Mouse (Mus musculus) kidney, adult 11 months (tissue): Measurements from ENCODE around the gene 4930556J24Rik.
"Not testable (repeated sequence)": the region's sequence is repeated elsewhere in the genome, so short reads cannot be mapped to it uniquely, and the experiment has no call there.

Experiments
- DNase-seq: peaks from one replicate; pipeline ENCODE4 v3.0.0; 2022

4930556J24Rik gene

GRCm38 (mm10) chr11:3970361-3970760 lies 6.2 kb downstream of the 4930556J24Rik start:
- DNase-seq = no peak

- DNase-seq = no peak
These were observed 6.7 kb downstream of the 4930556J24Rik start for GRCm38 (mm10) chr11:3969837-3970236.

GRCm38 (mm10) chr11:3964416-3965172 lies 12.0 kb downstream of the 4930556J24Rik start:
- DNase-seq = no peak

GRCm38 (mm10) chr11:3963610-3964415 lies 12.8 kb downstream of the 4930556J24Rik start, which contains the start of gene Pes1:
Gene Pes1, plus strand, starts transcription at chr11:3963975.
- DNase-seq = peak; percentile 87

- DNase-seq = peak; percentile 50
These were observed 13.4 kb downstream of the 4930556J24Rik start for GRCm38 (mm10) chr11:3963155-3963554.

GRCm38 (mm10) chr11:3961761-3962160 lies 14.8 kb downstream of the 4930556J24Rik start:
- DNase-seq = no peak

GRCm38 (mm10) chr11:3960901-3961300 lies 15.7 kb downstream of the 4930556J24Rik start:
- DNase-seq = no peak

GRCm38 (mm10) chr11:3955371-3955770 lies 21.2 kb downstream of the 4930556J24Rik start:
- DNase-seq = not testable (repeated sequence)

GRCm38 (mm10) chr11:3954876-3955275 lies 21.7 kb downstream of the 4930556J24Rik start:
- DNase-seq = not testable (repeated sequence)

GRCm38 (mm10) chr11:3946386-3946785 lies 30.2 kb downstream of the 4930556J24Rik start:
- DNase-seq = no peak

- no peak for DNase-seq
These were observed 35.2 kb downstream of the 4930556J24Rik start for GRCm38 (mm10) chr11:3941371-3941770.

- peak; percentile 87 for DNase-seq
These were observed 39.2 kb downstream of the 4930556J24Rik start for GRCm38 (mm10) chr11:3937321-3937874.

- DNase-seq = no peak
These were observed 40.3 kb downstream of the 4930556J24Rik start for GRCm38 (mm10) chr11:3936318-3936717.

- peak; percentile 70 for DNase-seq
These were observed 41.4 kb downstream of the 4930556J24Rik start for GRCm38 (mm10) chr11:3935135-3935534.

GRCm38 (mm10) chr11:3933756-3934285 lies 42.8 kb downstream of the 4930556J24Rik start:
- no peak for DNase-seq

GRCm38 (mm10) chr11:3931511-3932211 lies 44.9 kb downstream of the 4930556J24Rik start, which contains the start of gene Tcn2:
Gene Tcn2, minus strand, starts transcription at chr11:3932159.
- peak; percentile 96 for DNase-seq

GRCm38 (mm10) chr11:3930931-3931330 lies 45.6 kb downstream of the 4930556J24Rik start:
- peak; percentile 59 for DNase-seq

GRCm38 (mm10) chr11:3930019-3930418 lies 46.6 kb downstream of the 4930556J24Rik start:
- DNase-seq = peak; percentile 15

GRCm38 (mm10) chr11:3925916-3926315 lies 50.7 kb downstream of the 4930556J24Rik start:
- DNase-seq = peak; percentile 3

GRCm38 (mm10) chr11:3922731-3923130 lies 53.8 kb downstream of the 4930556J24Rik start:
- no peak for DNase-seq

GRCm38 (mm10) chr11:3922115-3922514 lies 54.5 kb downstream of the 4930556J24Rik start:
- DNase-seq = no peak

GRCm38 (mm10) chr11:3921281-3921850 lies 55.2 kb downstream of the 4930556J24Rik start:
- no peak for DNase-seq
